Comparison of ENCODE assay signal across 9 mouse cellular contexts in genomic region chr5:74432879-74433539, GRCm38 (mm10).
DNase-seq lines count a peak whose midpoint lies in the region; ATAC-seq and TF ChIP-seq lines count a peak whose summit lies in the region.
"Had no signal": no experiment of that assay in that cellular context is flagged by ENCODE, and none has a peak within 500 bp of the region (broad histone marks: within the 10 kb centered on the region; RNA-seq: fewer than 3 reads in every experiment).

No protein-coding gene starts in this region.

- no peak for DNase-seq in heart, adult 8-10 months (ENCODE audit: low spot score)
- DNase-seq in embryonic facial prominence, embryonic 11.5 days (ENCODE audit: low spot score), result peak; percentile 89
- peak; percentile 37 for DNase-seq in midbrain, postnatal 0 days (ENCODE audit: low spot score)
- DNase-seq in right cerebral cortex, postnatal 36 days (ENCODE audit: low spot score in 2 of 2), result no peak
- DNase-seq in T-cell, adult 2 months (ENCODE audit: low spot score), result no peak
- DNase-seq in layer of hippocampus, adult 8-10 months (ENCODE audit: low spot score in 2 of 2), result no peak

- no peak overlapping the region for H3K9ac ChIP-seq in heart, embryonic 15.5 days
- H3K9ac ChIP-seq in embryonic facial prominence, embryonic 11.5 days (replicated peaks; ENCODE audit: low read length), result peak overlapping the region; percentile 1; the same call in 1 of the 2 replicates
- H3K9ac ChIP-seq in hindbrain, embryonic 15.5 days, result 0 out of 2 replicates have a peak overlapping the region, but pooled peaks have one; percentile 19
- H3K9ac ChIP-seq in midbrain, postnatal 0 days (replicated peaks; ENCODE audit: low read length, poor library complexity, severe bottlenecking), result no peak overlapping the region

- no peak for ATAC-seq in heart, embryonic 15.5 days (replicated peaks; ENCODE audit: insufficient number of reproducible peaks, insufficient read depth, low FRiP score, low read depth)
- peak; percentile 81; the same call in 1 of the 2 replicates for ATAC-seq in embryonic facial prominence, embryonic 11.5 days (replicated peaks; ENCODE audit: insufficient number of reproducible peaks, low FRiP score, low TSS enrichment, low read depth)
- ATAC-seq in hindbrain, embryonic 15.5 days (ENCODE audit: low FRiP score, low read depth), result no peak
- ATAC-seq in midbrain, postnatal 0 days (ENCODE audit: low FRiP score), result no peak

- no peak overlapping the region for H3K4me3 ChIP-seq in heart, embryonic 15.5 days
- no peak overlapping the region for H3K4me3 ChIP-seq in embryonic facial prominence, embryonic 11.5 days (ENCODE audit: low read depth, low read length)
- 0 out of 2 replicates have a peak overlapping the region, but pooled peaks have one; percentile 9 for H3K4me3 ChIP-seq in hindbrain, embryonic 15.5 days
- H3K4me3 ChIP-seq in midbrain, postnatal 0 days (ENCODE audit: low read depth, low read length), result peak overlapping the region; percentile 4; the same call in 1 of the 2 replicates
- H3K4me3 ChIP-seq: left cerebral cortex, adult 2 months had no signal

- no peak for TF ChIP-seq CTCF in midbrain, postnatal 0 days (IDR thresholded peaks at IDR 0.05)

- H3K27ac ChIP-seq in heart, embryonic 15.5 days, result no peak overlapping the region
- H3K27ac ChIP-seq in embryonic facial prominence, embryonic 11.5 days (replicated peaks; ENCODE audit: low read depth, low read length), result peak overlapping the region; percentile 42
- H3K27ac ChIP-seq in hindbrain, embryonic 15.5 days (replicated peaks), result peak overlapping the region; percentile 42; the same call in 1 of the 2 replicates
- H3K27ac ChIP-seq in midbrain, postnatal 0 days (ENCODE audit: low read depth, low read length), result peak overlapping the region; percentile 18; the same call in 1 of the 2 replicates
- H3K27ac ChIP-seq: left cerebral cortex, adult 2 months had no signal

- peak overlapping the region; percentile 31; the same call in 1 of the 2 replicates for H3K4me2 ChIP-seq in heart, embryonic 15.5 days
- H3K4me2 ChIP-seq in embryonic facial prominence, embryonic 11.5 days (ENCODE audit: low read depth, low read length), result peak overlapping the region; percentile 11; the same call in 1 of the 2 replicates
- H3K4me2 ChIP-seq in hindbrain, embryonic 15.5 days, result peak overlapping the region; percentile 37
- peak overlapping the region; percentile 26 for H3K4me2 ChIP-seq in midbrain, postnatal 0 days (ENCODE audit: low read depth, low read length, poor library complexity, severe bottlenecking)

- no peaks in the 10 kb centered on the region; the same call in 1 of the 2 replicates for H3K36me3 ChIP-seq in heart, embryonic 15.5 days
- H3K36me3 ChIP-seq in embryonic facial prominence, embryonic 11.5 days (replicated peaks; ENCODE audit: control insufficient read depth, insufficient read depth, low read depth, low read length), result no peaks in the 10 kb centered on the region
- H3K36me3 ChIP-seq in hindbrain, embryonic 15.5 days, result no peaks in the 10 kb centered on the region
- no peaks in the 10 kb centered on the region for H3K36me3 ChIP-seq in midbrain, postnatal 0 days (ENCODE audit: insufficient read depth, low read length)

- WGBS in heart, embryonic 15.5 days, result 53% methylated on average over 14 of the region's 14 CpGs
- WGBS in embryonic facial prominence, embryonic 11.5 days, result 27% methylated on average over 14 of the region's 14 CpGs
- 21% methylated on average over 14 of the region's 14 CpGs for WGBS in hindbrain, embryonic 15.5 days
- WGBS in midbrain, postnatal 0 days, result 17% methylated on average over 14 of the region's 14 CpGs

- no peaks in the 10 kb centered on the region for H3K4me1 ChIP-seq in heart, embryonic 15.5 days (replicated peaks)
- no peaks in the 10 kb centered on the region for H3K4me1 ChIP-seq in embryonic facial prominence, embryonic 11.5 days (ENCODE audit: control insufficient read depth, insufficient read depth, low read length)
- 0 out of 2 replicates have a peak, but pooled peaks cover 13% of the 10 kb centered on the region for H3K4me1 ChIP-seq in hindbrain, embryonic 15.5 days (replicated peaks)
- no peaks in the 10 kb centered on the region for H3K4me1 ChIP-seq in midbrain, postnatal 0 days (ENCODE audit: insufficient read depth, low read length)

- no peaks in the 10 kb centered on the region for H3K9me3 ChIP-seq in heart, embryonic 15.5 days (replicated peaks)
- H3K9me3 ChIP-seq in embryonic facial prominence, embryonic 11.5 days (replicated peaks; ENCODE audit: control insufficient read depth, low read length), result no peaks in the 10 kb centered on the region
- no peaks in the 10 kb centered on the region for H3K9me3 ChIP-seq in hindbrain, embryonic 15.5 days
- no peaks in the 10 kb centered on the region for H3K9me3 ChIP-seq in midbrain, postnatal 0 days (ENCODE audit: low read length)

- H3K27me3 ChIP-seq in heart, embryonic 15.5 days, result no peaks in the 10 kb centered on the region
- H3K27me3 ChIP-seq in embryonic facial prominence, embryonic 11.5 days (ENCODE audit: control insufficient read depth, insufficient read depth, low read length), result no peaks in the 10 kb centered on the region
- H3K27me3 ChIP-seq in hindbrain, embryonic 15.5 days, result no peaks in the 10 kb centered on the region
- peaks cover 6% of the 10 kb centered on the region; the same call in 1 of the 2 replicates for H3K27me3 ChIP-seq in midbrain, postnatal 0 days (ENCODE audit: insufficient read depth, low read length)

Comparison
In these comparisons a context has a peak if more than half of its experiments do, and no peak if none do; other contexts are left out.
1. H3K4me3 ChIP-seq: peak in hindbrain, embryonic 15.5 days (single experiment) and midbrain, postnatal 0 days (single experiment); none in heart, embryonic 15.5 days (single experiment) and embryonic facial prominence, embryonic 11.5 days (single experiment).
2. H3K9ac ChIP-seq: peak in embryonic facial prominence, embryonic 11.5 days (single experiment) and hindbrain, embryonic 15.5 days (single experiment); none in heart, embryonic 15.5 days (single experiment) and midbrain, postnatal 0 days (single experiment).
3. DNase-seq: peak in embryonic facial prominence, embryonic 11.5 days (single experiment) and midbrain, postnatal 0 days (single experiment); none in heart, adult 8-10 months (single experiment), right cerebral cortex, postnatal 36 days (0 of 2), T-cell, adult 2 months (single experiment) and layer of hippocampus, adult 8-10 months (0 of 2).
4. Peak in every context shown above with its lines, with median percentiles within 50 percentile points of each other: H3K4me2 ChIP-seq.